Mouse (Mus musculus) C2C12 (cell line): Measurements from ENCODE around the gene Gm5737. TPM values are rescaled to one million over a fixed set of nuclear protein-coding genes. Genes with fewer than 3 reads are reported as not detected.

Experiments used
- H3K27me3 ChIP-seq: one replicate; pipeline ENCODE4 v1.6.1; 2011; ENCODE audit not compliant: control insufficient read depth, insufficient read depth, insufficient read length
- H3K36me3 ChIP-seq: one replicate; pipeline ENCODE4 v1.6.1; 2011; ENCODE audit not compliant: control insufficient read depth, insufficient read depth
- H3K4me3 ChIP-seq: one replicate; pipeline ENCODE4 v1.5.1; 2011; ENCODE audit warnings: mild to moderate bottlenecking, control low read depth; ENCODE audit not compliant: poor library complexity, insufficient read depth, severe bottlenecking
- H3K79me2 ChIP-seq: one replicate; pipeline ENCODE4 v1.6.1; 2011; ENCODE audit not compliant: control insufficient read depth, insufficient read depth
- H3K79me3 ChIP-seq: one replicate; pipeline ENCODE4 v1.6.1; 2011; ENCODE audit warnings: low read depth, control low read depth
- H3ac ChIP-seq: one replicate; pipeline ENCODE3; 2011; ENCODE audit warnings: low read depth; ENCODE audit not compliant: control insufficient read depth, insufficient read length
- CEBPB ChIP-seq: IDR thresholded peaks from one replicate; pipeline ENCODE4 v1.6.1; 2011; ENCODE audit warnings: low read depth, mild to moderate bottlenecking, control low read depth, moderate library complexity
- CTCF ChIP-seq: IDR thresholded peaks from one replicate; pipeline ENCODE4 v1.5.1; 2011; ENCODE audit not compliant: control insufficient read depth, insufficient read depth, insufficient read length
- FOSL1 ChIP-seq: IDR thresholded peaks from one replicate; pipeline ENCODE4 v1.8.0; 2011; ENCODE audit warnings: mild to moderate bottlenecking, low read length; ENCODE audit not compliant: poor library complexity, insufficient read depth, severe bottlenecking
- MAX ChIP-seq: IDR thresholded peaks from one replicate; pipeline ENCODE4 v1.6.1; 2011; ENCODE audit warnings: mild to moderate bottlenecking, control low read depth
- MYOD1 ChIP-seq: IDR thresholded peaks from one replicate; pipeline ENCODE4 v1.6.1; 2011; ENCODE audit warnings: low read depth; ENCODE audit not compliant: control insufficient read depth, insufficient read length
- MYOG ChIP-seq: IDR thresholded peaks from one replicate; pipeline ENCODE4 v1.6.1; 2011; ENCODE audit not compliant: control insufficient read depth, insufficient read length; ENCODE audit errors: extremely low read depth
- USF1 ChIP-seq: IDR thresholded peaks from one replicate; pipeline ENCODE4 v1.6.1; 2011; ENCODE audit warnings: low read depth, mild to moderate bottlenecking, control low read depth, moderate library complexity
- polyA plus RNA-seq: library from polyadenylated mRNA; unstranded; fragments of >200 nt; fragmentation: generic; extraction: Trizol; gene quantifications from one replicate; pipeline ENCODE4 v1.2.1, GENCODE M21; 2012; ENCODE audit warnings: missing spikeins

The Gm5737 gene
- polyA plus RNA-seq, 1 experiment = not detected

GRCm38 (mm10) chr7:120838436-120839160, 26.4 kb downstream of the Gm5737 start:
- TF ChIP-seq CTCF (no peak), MYOD1 (no peak), USF1 (no peak), CEBPB (no peak), MAX (no peak), MYOG (no peak), FOSL1 (no peak)

DNA sequence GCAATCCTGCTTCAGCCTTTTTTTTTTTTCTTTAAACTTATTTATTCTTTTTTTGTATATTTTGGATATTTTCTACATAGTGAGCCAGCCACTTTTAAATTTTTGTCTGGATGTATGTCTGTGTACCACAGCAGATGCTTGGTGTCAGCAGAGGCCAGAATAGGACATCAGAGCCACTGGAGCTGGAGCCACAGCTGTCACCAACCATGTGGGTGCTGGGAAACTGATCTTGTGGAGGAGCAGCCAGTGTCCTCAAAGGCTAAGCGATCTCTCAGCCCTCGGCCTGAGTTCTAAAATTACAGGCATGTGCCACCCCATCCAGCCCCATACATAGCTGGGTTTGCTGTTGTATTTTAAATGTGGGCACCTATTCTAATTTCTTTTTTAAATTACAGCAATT, 27.6 kb downstream of the Gm5737 start:
- no peaks in the 10 kb centered on the region for H3K36me3 ChIP-seq
- H3K79me2 ChIP-seq = peaks cover 13% of the 10 kb centered on the region
- TF ChIP-seq CEBPB (no peak), MYOG (no peak)
- H3K79me3 ChIP-seq = peaks cover 2% of the 10 kb centered on the region
- H3K4me3 ChIP-seq = no peak overlapping the region
- H3ac ChIP-seq = no peak overlapping the region
- H3K27me3 ChIP-seq = no peaks in the 10 kb centered on the region

More at GRCm38 (mm10) chr7:120838436-120839160, 26.4 kb downstream of the Gm5737 start:
- no peaks in the 10 kb centered on the region for H3K27me3 ChIP-seq
- no peaks in the 10 kb centered on the region for H3K36me3 ChIP-seq
- no peak overlapping the region for H3ac ChIP-seq
- no peaks in the 10 kb centered on the region for H3K79me3 ChIP-seq
- H3K79me2 ChIP-seq = peaks cover 2% of the 10 kb centered on the region
- H3K4me3 ChIP-seq = no peak overlapping the region

- peaks cover 17% of the 10 kb centered on the region for H3K79me2 ChIP-seq
- peaks cover 2% of the 10 kb centered on the region for H3K79me3 ChIP-seq
- TF ChIP-seq FOSL1 = no peak
- peak; percentile 21 for TF ChIP-seq CTCF
- peak; percentile 38 for TF ChIP-seq MAX
- TF ChIP-seq CEBPB = no peak
- peak; percentile 67 for TF ChIP-seq USF1
- TF ChIP-seq MYOD1 = no peak
- H3K4me3 ChIP-seq = peak within 1 kb of the TSS; percentile 44
- no peaks in the 10 kb centered on the region for H3K27me3 ChIP-seq
- H3K36me3 ChIP-seq = peaks cover 3% of the 10 kb centered on the region
- H3ac ChIP-seq = peak within 1 kb of the TSS; percentile 62
Measured at GRCm38 (mm10) chr7:120842345-120843036, 30.3 kb downstream of the Gm5737 start, which contains the start of gene Eef2k. Gene Eef2k (plus strand): TSS chr7:120842831.

DNA sequence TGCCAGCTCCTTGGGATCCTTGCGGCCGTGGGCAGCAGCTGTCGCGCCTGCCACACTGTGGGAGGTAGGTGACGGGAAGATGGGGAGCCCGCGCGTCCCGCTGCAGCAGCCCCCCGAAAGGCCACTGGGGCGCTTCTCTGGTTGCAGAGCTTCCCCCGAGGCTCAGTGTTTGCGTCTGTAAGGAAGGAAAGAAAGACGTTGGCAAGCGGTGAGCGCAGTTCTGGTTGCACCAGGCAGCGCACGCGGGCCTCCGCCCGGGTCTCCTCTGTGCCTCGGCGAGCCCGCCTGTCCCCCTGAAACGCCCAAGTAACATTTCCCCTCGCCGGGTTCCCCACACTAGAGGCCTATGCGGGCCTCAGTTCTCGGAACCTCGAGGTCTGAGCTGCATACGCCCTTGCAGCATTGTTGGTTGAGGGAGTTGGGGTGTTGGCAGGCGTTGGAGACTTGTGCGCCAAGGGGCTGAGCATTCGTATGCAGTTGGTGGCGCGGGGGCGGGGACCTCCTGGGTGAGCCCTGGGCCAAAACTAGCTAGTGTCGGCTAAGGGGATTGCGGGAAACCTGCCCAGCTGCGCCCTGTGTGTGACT, 31.0 kb downstream of the Gm5737 start:
- Histone ChIP-seq H3ac (peak overlapping the region; percentile 62), H3K79me2 (peaks cover 17% of the 10 kb centered on the region), H3K4me3 (peak overlapping the region; percentile 44), H3K36me3 (peaks cover 5% of the 10 kb centered on the region), H3K27me3 (no peaks in the 10 kb centered on the region), H3K79me3 (peaks cover 2% of the 10 kb centered on the region)
- TF ChIP-seq FOSL1 (no peak), MYOD1 (no peak), CEBPB (no peak), CTCF (no peak), USF1 (no peak), MAX (peak; percentile 28)

GRCm38 (mm10) chr7:120843852-120844435, 31.8 kb downstream of the Gm5737 start:
- H3K79me2 ChIP-seq = peaks cover 17% of the 10 kb centered on the region
- TF ChIP-seq FOSL1 (no peak), MAX (no peak), CEBPB (no peak)
- H3K36me3 ChIP-seq = peaks cover 5% of the 10 kb centered on the region
- H3K27me3 ChIP-seq = no peaks in the 10 kb centered on the region
- peak overlapping the region; percentile 62 for H3ac ChIP-seq
- H3K79me3 ChIP-seq = peaks cover 2% of the 10 kb centered on the region
- H3K4me3 ChIP-seq = peak overlapping the region; percentile 44

DNA sequence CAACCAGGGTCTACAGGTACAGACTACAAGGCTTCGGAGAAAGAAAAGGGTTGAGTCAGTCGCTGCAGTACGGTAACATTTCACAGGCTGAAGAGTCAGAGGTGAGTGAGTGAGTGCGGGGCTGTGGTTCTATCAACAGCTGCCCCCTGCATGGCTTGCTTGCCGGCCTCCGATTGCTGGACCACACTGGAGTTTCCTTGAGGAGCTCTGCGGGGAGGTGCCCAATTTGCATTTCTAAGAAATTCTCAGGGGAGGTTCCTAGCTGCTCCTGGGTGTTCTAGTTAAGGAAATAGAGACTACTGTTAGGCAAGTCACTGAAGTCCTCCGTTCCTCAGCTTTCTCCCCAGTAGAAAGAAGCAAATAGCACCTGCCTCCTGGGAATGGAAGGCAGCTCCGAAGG, 32.5 kb downstream of the Gm5737 start:
- no peak overlapping the region for H3ac ChIP-seq
- peaks cover 17% of the 10 kb centered on the region for H3K79me2 ChIP-seq
- TF ChIP-seq USF1 (no peak), MYOG (no peak), MYOD1 (no peak), FOSL1 (no peak), CEBPB (no peak), CTCF (no peak), MAX (no peak)
- H3K79me3 ChIP-seq = peaks cover 2% of the 10 kb centered on the region
- no peak overlapping the region for H3K4me3 ChIP-seq
- H3K36me3 ChIP-seq = peaks cover 5% of the 10 kb centered on the region
- H3K27me3 ChIP-seq = no peaks in the 10 kb centered on the region
